Mouse (Mus musculus): Measurements from ENCODE around the gene Gramd1b. TPM values are rescaled to one million over a fixed set of nuclear protein-coding genes. Genes with fewer than 3 reads are reported as not detected.

The Gramd1b gene
- polyA plus RNA-seq, 1 experiment, result 5.4 TPM

DNA sequence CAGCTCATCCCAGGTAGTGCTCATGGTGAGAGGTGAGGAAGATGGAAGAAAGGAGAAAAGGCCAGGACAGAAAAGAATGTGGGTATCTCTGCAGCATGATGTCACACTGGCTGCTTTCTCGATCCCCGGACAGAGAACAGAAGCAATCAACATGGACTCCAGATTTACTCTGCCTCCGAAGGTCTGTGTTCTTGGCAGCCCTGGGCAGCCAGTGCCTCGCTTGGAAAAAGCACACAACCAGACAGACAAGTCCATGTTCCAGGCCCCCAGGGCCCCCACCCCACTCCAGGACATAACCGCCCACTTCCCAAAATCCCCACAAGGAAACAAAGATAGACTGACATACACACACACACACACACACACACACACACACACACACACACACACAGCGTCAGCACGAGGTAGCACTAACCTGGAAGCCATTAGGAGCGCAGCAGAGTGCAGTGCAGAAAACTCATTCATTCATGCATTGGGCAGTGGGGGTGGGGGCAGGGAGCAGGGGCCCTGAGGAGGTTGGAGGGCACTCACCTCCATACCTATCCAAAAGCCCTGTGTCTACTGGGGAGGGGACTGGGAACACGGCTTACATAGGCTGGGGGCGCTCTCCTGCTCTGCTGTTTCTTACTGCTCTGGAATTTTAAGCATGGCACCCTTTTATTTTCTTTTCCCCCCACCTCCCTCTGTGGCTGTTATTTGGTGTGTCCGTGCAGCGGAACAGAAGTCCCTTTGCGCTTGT, 185.5 kb downstream of the Gramd1b start:
- H3K4me3 ChIP-seq (ENCODE audit: insufficient read depth, low read depth, low read length), result peak overlapping the region; percentile 34; the same call in 1 of the 2 replicates
- no peak overlapping the region for H3K27ac ChIP-seq (replicated peaks; ENCODE audit: low read depth, low read length)
- H3K4me1 ChIP-seq (ENCODE audit: control insufficient read depth, insufficient read depth, insufficient read length, low read length), result no peaks in the 10 kb centered on the region; the same call in 1 of the 2 replicates

DNA sequence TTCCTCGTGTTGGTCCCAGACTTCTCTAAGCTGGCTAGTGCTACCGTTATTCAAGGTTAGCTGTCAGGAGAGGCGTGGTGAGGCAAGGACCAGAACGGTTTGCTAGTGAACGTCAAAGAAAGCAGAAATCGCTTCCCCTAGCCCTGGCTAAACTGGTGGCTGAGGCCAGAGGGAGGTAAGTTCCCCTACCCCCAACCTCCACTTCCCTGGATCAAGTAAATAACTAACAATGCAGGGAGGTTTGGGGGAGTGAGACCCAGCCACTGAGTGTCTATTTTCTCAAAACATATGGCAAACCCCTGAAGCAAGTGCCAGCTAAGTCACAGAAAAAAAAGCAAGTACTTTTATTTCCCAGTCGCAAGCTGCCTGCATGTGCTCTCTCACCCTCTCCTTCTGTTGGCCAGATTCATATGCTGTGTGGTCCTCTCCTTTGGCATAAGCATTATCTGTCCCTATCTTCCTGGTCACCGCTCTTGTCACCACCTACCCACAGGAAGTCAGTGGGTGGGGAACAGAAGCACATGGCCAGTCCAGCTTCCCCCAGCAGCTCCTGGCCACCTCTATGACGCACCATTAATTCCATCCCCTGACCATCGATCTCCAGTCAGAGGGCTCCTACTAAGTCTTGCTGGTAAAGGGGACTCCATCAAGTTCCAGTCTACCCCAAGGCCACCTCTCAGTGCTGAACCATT, 186.2 kb downstream of the Gramd1b start:
- no peak overlapping the region for H3K4me3 ChIP-seq (ENCODE audit: insufficient read depth, low read depth, low read length)
- H3K4me1 ChIP-seq (ENCODE audit: control insufficient read depth, insufficient read depth, insufficient read length, low read length), result no peaks in the 10 kb centered on the region; the same call in 1 of the 2 replicates
- H3K27ac ChIP-seq (replicated peaks; ENCODE audit: low read depth, low read length), result no peak overlapping the region

DNA sequence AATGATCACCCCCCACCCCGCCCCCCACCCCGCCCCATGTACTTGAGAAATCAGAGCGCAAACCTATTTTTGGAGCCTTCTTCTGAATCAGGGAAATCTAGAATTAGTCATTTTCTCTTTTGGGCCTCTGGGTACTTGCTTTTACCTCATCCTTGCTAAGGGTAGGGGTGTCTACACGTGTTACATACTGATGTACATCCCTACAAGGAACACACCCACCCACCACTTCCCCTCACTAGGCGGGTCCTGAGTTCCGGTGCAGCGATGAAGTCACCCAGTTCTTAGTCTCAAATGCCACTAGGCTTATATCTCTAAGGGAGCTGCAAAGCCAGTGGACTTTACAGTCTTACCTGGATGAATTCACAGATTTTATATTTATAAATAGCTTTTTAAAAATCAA, 187.4 kb downstream of the Gramd1b start:
- Histone ChIP-seq H3K4me1 (ENCODE audit: control insufficient read depth, insufficient read depth, insufficient read length, low read length) (no peaks in the 10 kb centered on the region; the same call in 1 of the 2 replicates), H3K27ac (replicated peaks; ENCODE audit: low read depth, low read length) (no peak overlapping the region), H3K4me3 (ENCODE audit: insufficient read depth, low read depth, low read length) (no peak overlapping the region)

DNA sequence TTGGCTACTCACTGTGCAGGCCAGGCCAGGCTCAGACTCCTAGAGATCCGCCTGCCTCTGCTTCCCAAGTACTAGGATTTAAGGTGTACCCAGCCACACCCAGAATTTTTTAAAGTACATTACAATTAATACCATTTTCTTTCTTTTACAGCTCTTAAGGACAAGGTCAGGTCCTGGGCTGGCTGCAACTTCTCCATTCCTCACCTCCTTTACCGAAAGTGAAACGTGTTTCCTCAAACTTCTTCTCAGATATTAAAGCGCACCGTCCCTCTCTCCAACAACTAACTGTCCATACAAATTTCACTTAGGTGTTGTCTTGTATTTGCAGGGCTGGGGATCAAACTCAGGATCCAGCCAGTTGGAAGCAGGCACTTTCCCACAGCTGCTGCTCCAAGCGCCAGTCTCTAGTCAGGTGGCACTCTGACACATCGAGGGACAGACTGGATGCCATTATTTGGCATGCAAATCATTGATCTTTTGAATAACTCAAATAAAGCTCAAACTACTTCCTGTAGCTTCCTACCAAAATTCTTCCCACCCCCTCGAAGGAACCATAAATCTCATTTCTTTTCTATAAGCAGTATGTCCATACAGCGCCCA, 188.0 kb downstream of the Gramd1b start:
- H3K4me3 ChIP-seq (ENCODE audit: insufficient read depth, low read depth, low read length), result no peak overlapping the region
- no peak overlapping the region for H3K27ac ChIP-seq (replicated peaks; ENCODE audit: low read depth, low read length)
- no peaks in the 10 kb centered on the region; the same call in 1 of the 2 replicates for H3K4me1 ChIP-seq (ENCODE audit: control insufficient read depth, insufficient read depth, insufficient read length, low read length)

DNA sequence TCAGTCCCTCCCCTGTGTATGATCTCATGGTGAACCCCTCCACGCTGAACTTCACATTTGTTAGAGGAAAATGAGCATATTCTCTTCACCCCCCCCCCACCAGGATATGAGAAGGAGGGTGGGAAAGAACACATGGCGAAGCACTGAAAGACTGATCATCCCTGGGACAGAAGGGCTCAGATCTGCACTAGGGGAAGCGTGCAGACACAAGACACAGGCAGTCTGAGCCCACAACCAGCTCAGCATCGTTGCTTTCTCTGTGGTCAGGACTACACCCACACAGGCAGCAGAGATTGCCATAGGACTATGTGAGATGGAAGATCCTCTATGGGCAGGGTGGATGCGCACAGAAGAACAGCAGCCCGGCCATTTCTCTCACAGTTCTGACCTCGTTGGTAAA, 189.1 kb downstream of the Gramd1b start:
- no peak overlapping the region for H3K27ac ChIP-seq (replicated peaks; ENCODE audit: low read depth, low read length)
- no peak overlapping the region for H3K4me3 ChIP-seq (ENCODE audit: insufficient read depth, low read depth, low read length)
- peaks cover under 1% of the 10 kb centered on the region; the same call in 1 of the 2 replicates for H3K4me1 ChIP-seq (ENCODE audit: control insufficient read depth, insufficient read depth, insufficient read length, low read length)

DNA sequence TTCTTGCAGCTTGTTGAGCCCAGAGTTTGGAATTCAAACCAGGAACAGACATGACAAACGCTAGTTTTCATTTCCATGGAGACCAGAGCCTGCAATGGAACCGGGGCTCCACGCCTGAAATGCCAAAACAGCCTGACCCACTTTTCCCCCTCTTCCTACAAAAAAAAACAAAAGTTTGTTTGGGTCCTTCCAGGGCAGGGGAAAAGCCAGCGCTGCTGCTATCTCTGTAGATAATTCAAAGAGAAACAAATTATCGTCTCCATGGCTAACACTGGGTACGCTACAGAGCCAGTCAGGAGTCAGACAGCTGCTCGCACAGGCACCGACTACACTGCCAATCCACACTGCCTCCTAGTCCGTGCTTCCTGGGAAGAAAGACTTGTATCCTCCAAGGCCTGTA, 191.6 kb downstream of the Gramd1b start:
- Histone ChIP-seq H3K27ac (replicated peaks; ENCODE audit: low read depth, low read length) (no peak overlapping the region), H3K4me1 (ENCODE audit: control insufficient read depth, insufficient read depth, insufficient read length, low read length) (0 out of 2 replicates have a peak, but pooled peaks cover 3% of the 10 kb centered on the region), H3K4me3 (ENCODE audit: insufficient read depth, low read depth, low read length) (no peak overlapping the region)

DNA sequence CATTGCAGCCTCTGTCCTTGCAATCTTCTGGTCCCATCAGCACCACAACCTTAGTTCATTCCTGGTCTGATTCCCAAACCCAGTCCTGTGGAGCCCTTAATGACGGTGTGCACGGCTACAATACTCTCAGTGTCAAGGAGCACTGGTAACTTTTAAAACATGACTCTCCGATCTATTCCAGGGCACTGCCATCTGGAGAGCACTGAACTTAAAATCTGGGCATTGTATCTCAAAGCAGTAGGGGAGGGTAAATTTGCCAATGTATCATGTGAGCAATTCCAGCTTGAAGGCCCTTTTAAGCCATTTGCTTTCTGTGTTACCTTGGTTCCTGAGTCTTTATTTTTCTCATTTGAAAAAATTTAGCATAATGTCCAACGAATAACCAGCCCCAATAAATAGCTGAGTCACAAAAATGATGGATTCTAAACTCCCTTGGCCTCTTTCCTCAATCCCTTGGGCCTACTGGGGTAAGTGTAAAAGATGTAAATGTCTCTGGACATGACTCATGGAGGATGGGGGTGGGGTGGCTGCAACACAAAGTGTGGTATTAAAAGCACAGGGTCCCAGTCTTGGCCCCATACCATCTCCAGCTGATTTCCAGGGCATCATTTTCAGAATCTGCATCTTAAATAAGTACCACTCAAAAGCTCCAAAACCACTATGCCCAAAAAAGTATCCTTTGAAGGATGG, 193.9 kb downstream of the Gramd1b start:
- H3K4me3 ChIP-seq (ENCODE audit: insufficient read depth, low read depth, low read length), result no peak overlapping the region
- H3K27ac ChIP-seq (replicated peaks; ENCODE audit: low read depth, low read length), result no peak overlapping the region
- peaks cover 8% of the 10 kb centered on the region; the same call in 1 of the 2 replicates for H3K4me1 ChIP-seq (ENCODE audit: control insufficient read depth, insufficient read depth, insufficient read length, low read length)

DNA sequence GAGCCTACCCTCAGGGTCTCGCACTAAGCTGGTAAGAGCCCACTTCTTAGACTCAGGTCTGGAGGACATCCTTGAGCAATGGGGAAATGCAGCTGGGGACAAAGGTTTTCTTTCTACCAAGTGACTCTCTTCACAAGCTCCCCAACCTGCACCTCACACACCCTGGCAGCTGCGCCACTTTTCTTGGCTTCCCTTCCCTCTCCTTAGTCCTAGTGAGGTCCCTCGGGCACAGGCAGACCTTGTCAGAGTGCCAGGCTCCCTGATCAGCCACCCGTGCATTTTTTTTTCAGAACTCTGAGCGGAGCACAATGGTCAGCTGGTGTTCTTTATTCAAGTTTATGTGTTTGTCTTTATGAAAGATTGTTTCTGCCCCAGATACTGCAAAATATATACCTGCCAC, 194.5 kb downstream of the Gramd1b start:
- H3K4me3 ChIP-seq (ENCODE audit: insufficient read depth, low read depth, low read length), result no peak overlapping the region
- peaks cover 8% of the 10 kb centered on the region; the same call in 1 of the 2 replicates for H3K4me1 ChIP-seq (ENCODE audit: control insufficient read depth, insufficient read depth, insufficient read length, low read length)
- no peak overlapping the region for H3K27ac ChIP-seq (replicated peaks; ENCODE audit: low read depth, low read length)

DNA sequence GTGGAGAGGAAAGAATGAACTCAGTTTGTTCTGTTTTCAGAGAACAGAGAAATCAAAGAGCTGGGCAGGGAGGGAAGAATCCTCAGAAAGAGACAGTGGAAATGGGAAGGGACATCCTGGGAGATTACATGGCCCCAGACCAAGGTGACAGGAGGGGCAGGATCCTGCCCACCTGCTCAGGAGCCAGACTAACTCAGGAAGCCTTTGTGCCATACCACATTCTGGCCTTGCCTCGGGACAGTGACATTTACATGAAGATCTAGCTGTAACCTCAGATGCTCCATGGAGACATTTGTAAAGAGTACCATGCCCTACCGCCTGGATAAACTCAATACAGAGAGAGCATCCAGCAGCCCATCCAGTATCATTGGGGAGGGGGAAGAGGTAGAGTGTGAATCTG, 196.6 kb downstream of the Gramd1b start:
- H3K4me1 ChIP-seq (ENCODE audit: control insufficient read depth, insufficient read depth, insufficient read length, low read length), result peaks cover 10% of the 10 kb centered on the region
- no peak overlapping the region for H3K27ac ChIP-seq (replicated peaks; ENCODE audit: low read depth, low read length)
- no peak overlapping the region for H3K4me3 ChIP-seq (ENCODE audit: insufficient read depth, low read depth, low read length)

DNA sequence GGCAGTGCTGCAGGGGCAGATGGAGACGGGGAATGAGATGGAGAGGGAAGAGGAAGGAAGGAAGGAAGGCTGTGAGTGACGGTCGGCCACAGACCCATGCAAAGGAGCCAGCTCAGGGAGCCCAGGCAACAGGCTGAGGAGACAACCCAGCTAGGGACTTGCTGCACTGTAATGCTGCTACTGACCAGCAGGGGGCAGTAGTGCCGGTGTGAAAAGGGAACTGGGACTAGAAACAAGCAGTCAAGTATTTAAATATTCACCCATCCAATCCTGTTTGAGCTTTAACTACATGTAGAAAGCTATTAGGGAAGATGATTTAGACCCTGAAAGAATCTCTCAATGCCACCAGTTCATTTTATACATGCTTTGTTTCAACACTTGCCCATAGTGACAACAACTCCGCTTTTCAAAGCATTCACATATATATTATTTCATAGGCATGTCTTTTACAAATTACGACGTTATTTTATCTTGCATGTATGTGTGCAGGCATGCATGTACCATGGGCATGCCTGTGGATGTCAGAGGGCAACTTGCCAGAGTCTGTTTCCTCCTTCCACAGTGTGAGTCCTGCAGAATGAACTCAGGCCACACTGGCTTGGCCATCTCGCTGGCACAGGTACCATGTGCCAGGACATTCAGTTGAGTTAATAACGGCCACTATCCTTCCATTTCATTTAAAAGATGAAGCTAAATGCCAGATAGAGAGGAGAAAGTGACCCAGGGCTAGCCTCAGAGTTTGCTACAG, 197.4 kb downstream of the Gramd1b start:
- Histone ChIP-seq H3K4me1 (ENCODE audit: control insufficient read depth, insufficient read depth, insufficient read length, low read length) (peaks cover 11% of the 10 kb centered on the region), H3K4me3 (ENCODE audit: insufficient read depth, low read depth, low read length) (0 out of 2 replicates have a peak overlapping the region, but pooled peaks have one; percentile 1), H3K27ac (replicated peaks; ENCODE audit: low read depth, low read length) (no peak overlapping the region)

DNA sequence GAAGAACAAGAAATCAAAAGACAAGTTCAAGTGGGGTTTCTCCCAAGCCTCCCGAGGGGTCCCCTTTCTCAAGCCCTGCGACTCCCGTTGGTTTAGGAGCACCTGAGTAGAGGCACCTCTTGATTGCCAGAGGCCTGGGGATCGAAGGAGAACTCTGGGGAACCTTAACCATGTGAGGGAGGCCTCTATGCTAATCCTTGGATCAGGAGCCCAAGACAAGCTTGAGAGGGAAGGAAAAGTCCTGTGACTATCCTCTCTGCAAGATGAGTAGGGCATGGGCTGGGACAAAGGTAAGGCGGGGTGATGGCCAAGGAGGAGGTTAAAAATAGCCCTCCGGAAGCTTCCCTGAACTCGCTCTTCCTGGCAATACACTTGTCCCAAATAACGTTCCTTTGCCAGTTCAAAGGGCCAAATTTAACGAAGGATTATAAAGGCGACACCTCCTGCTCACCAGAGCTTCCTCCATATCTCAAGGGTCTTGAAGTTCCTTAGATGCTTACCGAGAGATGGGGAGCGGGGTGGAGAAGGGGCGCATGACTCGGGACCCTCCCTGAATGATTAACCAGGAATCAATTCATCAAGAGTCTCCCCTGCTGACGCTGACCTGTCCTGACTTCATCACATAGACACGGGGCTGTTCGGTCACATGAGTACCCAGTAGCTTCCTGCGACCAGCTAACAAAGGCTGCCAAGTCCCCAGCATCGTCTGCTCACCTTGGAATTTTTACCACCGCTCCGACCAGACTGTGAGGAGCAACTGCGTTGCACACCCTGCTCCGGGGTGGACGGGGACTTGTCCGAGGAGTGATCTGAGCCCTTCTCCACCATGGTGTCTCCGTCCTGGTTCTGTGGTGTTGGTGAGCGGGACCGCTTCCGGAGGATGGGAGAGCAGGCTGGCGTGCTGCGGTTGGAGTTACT, 198.2 kb downstream of the Gramd1b start:
- Histone ChIP-seq H3K4me3 (ENCODE audit: insufficient read depth, low read depth, low read length) (0 out of 2 replicates have a peak overlapping the region, but pooled peaks have one; percentile 1), H3K4me1 (ENCODE audit: control insufficient read depth, insufficient read depth, insufficient read length, low read length) (peaks cover 11% of the 10 kb centered on the region), H3K27ac (replicated peaks; ENCODE audit: low read depth, low read length) (no peak overlapping the region)

DNA sequence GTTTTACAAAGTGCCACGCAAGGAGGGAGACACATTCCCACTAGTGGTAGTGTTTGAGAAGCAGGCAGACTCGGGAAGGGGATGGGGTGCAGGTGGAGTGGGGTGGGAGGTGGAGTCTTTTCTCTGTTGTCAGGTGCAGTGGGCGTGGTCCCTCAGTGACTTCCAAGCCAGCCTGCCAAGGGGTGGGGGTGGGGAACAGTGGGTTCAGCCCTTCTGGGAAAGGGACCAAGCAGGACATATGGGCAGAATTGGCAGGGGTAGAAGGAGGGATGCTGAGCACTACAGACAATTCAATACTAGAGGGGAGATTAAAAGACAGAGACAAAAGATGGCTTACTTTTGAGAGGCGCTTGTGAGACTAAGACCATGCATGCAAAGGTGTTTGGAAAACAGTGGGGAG, 198.9 kb downstream of the Gramd1b start:
- H3K4me3 ChIP-seq (ENCODE audit: insufficient read depth, low read depth, low read length), result no peak overlapping the region
- H3K27ac ChIP-seq (replicated peaks; ENCODE audit: low read depth, low read length), result no peak overlapping the region
- H3K4me1 ChIP-seq (ENCODE audit: control insufficient read depth, insufficient read depth, insufficient read length, low read length), result peaks cover 11% of the 10 kb centered on the region

DNA sequence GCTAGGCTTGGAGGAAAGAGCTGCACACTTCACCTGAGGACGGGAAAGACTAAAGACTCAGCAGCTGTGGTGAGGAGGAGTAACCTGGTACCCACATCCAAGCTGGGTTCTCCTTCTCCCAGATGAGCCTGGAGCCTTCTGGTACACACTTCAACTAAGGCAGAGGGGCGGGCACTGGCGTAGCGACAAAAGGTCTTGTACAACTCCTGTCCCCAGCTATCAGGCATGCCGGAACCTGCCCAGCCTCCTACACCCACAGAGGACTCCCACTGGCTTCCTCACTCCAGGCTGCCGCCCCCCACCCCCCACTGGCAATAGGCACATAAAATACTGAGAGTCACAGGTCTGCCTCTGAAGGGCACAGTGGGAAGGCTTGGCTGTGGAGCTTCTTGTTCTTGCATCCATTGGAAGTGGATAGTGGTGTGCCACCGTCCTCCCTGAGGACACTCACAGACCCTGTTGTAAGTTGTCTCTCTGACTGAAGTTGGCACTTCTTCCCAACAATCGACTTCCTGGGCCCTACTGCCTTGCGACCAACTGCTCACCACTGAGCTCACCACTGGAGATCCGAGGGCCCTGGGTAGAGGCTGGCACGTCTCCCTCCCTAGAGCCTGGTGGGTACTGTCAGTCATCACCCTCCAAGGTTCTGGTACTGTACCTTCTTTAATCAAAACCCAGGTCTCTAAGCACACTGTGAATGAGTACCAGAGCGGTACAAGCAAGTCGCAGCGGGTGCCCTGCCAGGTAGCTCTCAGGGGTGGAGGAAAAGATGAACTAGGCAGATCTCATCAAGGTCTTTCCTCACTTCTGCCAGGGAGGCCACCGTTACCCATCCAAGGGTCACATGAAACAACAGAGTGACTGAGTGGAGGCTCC, 199.5 kb downstream of the Gramd1b start:
- no peak overlapping the region for H3K4me3 ChIP-seq (ENCODE audit: insufficient read depth, low read depth, low read length)
- peaks cover 8% of the 10 kb centered on the region for H3K4me1 ChIP-seq (ENCODE audit: control insufficient read depth, insufficient read depth, insufficient read length, low read length)
- no peak overlapping the region for H3K27ac ChIP-seq (replicated peaks; ENCODE audit: low read depth, low read length)

All from brown adipose tissue, adult 24 weeks (tissue).